Comparison of ENCODE assay signal across 29 mouse cellular contexts in genomic region chr12:36291346-36291745, GRCm38 (mm10). TPM values are rescaled to one million over a fixed set of nuclear protein-coding genes. Genes with fewer than 3 reads are reported as not detected.
DNase-seq lines count a peak whose midpoint lies in the region; ATAC-seq lines count a peak whose summit lies in the region.
"Had no signal": no experiment of that assay in that cellular context is flagged by ENCODE, and none has a peak within 500 bp of the region (broad histone marks: within the 10 kb centered on the region; RNA-seq: fewer than 3 reads in every experiment).

No protein-coding gene starts in this region.

- H3K36me3 ChIP-seq in forebrain, embryonic 13.5 days (ENCODE audit: poor library complexity, severe bottlenecking) = no peaks in the 10 kb centered on the region
- no peaks in the 10 kb centered on the region for H3K36me3 ChIP-seq in kidney, embryonic 15.5 days
- H3K36me3 ChIP-seq: embryonic facial prominence, embryonic 13.5 days; embryonic facial prominence, embryonic 15.5 days had no signal

- H3K9ac ChIP-seq in forebrain, embryonic 13.5 days = no peak overlapping the region
- no peak overlapping the region for H3K9ac ChIP-seq in kidney, embryonic 15.5 days
- H3K9ac ChIP-seq: embryonic facial prominence, embryonic 13.5 days; embryonic facial prominence, embryonic 15.5 days had no signal

- DNase-seq in heart, adult 11 months = peak; percentile 46
- DNase-seq in heart, postnatal 36 days = no peak
- DNase-seq in brain, adult 2 months (ENCODE audit: low read depth, low spot score) = peak; percentile 68
- DNase-seq: adrenal gland, adult 8-10 months; adrenal gland, postnatal 14 days; adrenal gland, postnatal 36 days; cerebellum, adult 11 months; cerebellum, adult 18-20 months; cerebellum, adult 8-10 months; cerebellum, adult 9-11 months; cerebellum, postnatal 36 days; embryo, embryonic 11 days had no signal

- no peak overlapping the region for H3K4me2 ChIP-seq in forebrain, embryonic 13.5 days
- no peak overlapping the region for H3K4me2 ChIP-seq in kidney, embryonic 15.5 days
- H3K4me2 ChIP-seq: embryonic facial prominence, embryonic 13.5 days; embryonic facial prominence, embryonic 15.5 days had no signal

- H3K27me3 ChIP-seq in forebrain, embryonic 13.5 days = no peaks in the 10 kb centered on the region
- no peaks in the 10 kb centered on the region for H3K27me3 ChIP-seq in kidney, embryonic 15.5 days
- H3K27me3 ChIP-seq: embryonic facial prominence, embryonic 13.5 days; embryonic facial prominence, embryonic 15.5 days; Patski had no signal

- 81% methylated on average over 6 of the region's 6 CpGs for WGBS in forebrain, embryonic 13.5 days
- 85% methylated on average over 6 of the region's 6 CpGs for WGBS in kidney, embryonic 15.5 days

- intact Hi-C loops in heart, postnatal 36 days (cut with DNase I) = no loop called here

- H3K27ac ChIP-seq in forebrain, embryonic 13.5 days = no peak overlapping the region
- H3K27ac ChIP-seq in kidney, embryonic 15.5 days = no peak overlapping the region
- H3K27ac ChIP-seq: embryonic facial prominence, embryonic 13.5 days; embryonic facial prominence, embryonic 15.5 days had no signal

- no peaks in the 10 kb centered on the region for H3K9me3 ChIP-seq in forebrain, embryonic 13.5 days (replicated peaks)
- no peaks in the 10 kb centered on the region for H3K9me3 ChIP-seq in kidney, embryonic 15.5 days (replicated peaks)
- H3K9me3 ChIP-seq: embryonic facial prominence, embryonic 13.5 days; embryonic facial prominence, embryonic 15.5 days had no signal

- no peak for ATAC-seq in forebrain, embryonic 13.5 days
- no peak for ATAC-seq in kidney, embryonic 15.5 days (replicated peaks; ENCODE audit: low FRiP score)
- ATAC-seq: activated CD4-positive, CD25-positive, alpha-beta regulatory T cell, adult 4 months; forebrain, embryonic 14.5 days; forebrain, embryonic 16.5 days; Patski had no signal

- H3K4me3 ChIP-seq in forebrain, embryonic 13.5 days = no peak overlapping the region
- H3K4me3 ChIP-seq in kidney, embryonic 15.5 days (replicated peaks) = no peak overlapping the region
- H3K4me3 ChIP-seq: embryonic facial prominence, embryonic 13.5 days; embryonic facial prominence, embryonic 15.5 days; erythroblast, embryonic 14.5 days had no signal

- no peaks in the 10 kb centered on the region for H3K4me1 ChIP-seq in forebrain, embryonic 13.5 days
- H3K4me1 ChIP-seq in kidney, embryonic 15.5 days = no peaks in the 10 kb centered on the region
- H3K4me1 ChIP-seq: embryonic facial prominence, embryonic 13.5 days; embryonic facial prominence, embryonic 15.5 days had no signal

RNA-seq across cellular contexts. Expression of gene Sostdc1, which starts 22.6 kb away (rescaled TPM):
- total RNA-seq in heart, postnatal 36 days (2021) = under 1 TPM; 0.39 to 0.43 TPM
- polyA plus RNA-seq in forebrain, embryonic 13.5 days (2015; fragmentation: Nextera tagmentation; extraction: Ambion mirVana) = 6.4 and 10.0 TPM in 2 replicates
- 98.6 and 101 TPM in 2 replicates for polyA plus RNA-seq in kidney, embryonic 15.5 days (2015; fragmentation: Nextera tagmentation; extraction: Ambion mirVana)
- total RNA-seq: common myeloid progenitor, adult 5-6 weeks; MEL had no signal
- polyA plus RNA-seq: C2C12; erythroblast, embryonic 14.5 days had no signal

RNA-seq across cellular contexts. Expression of gene Lrrc72, which starts 38.1 kb away (rescaled TPM):
- not detected for total RNA-seq in heart, postnatal 36 days (2021)
- not detected in 2 replicates for polyA plus RNA-seq in forebrain, embryonic 13.5 days (2015; fragmentation: Nextera tagmentation; extraction: Ambion mirVana)
- not detected in 2 replicates for polyA plus RNA-seq in kidney, embryonic 15.5 days (2015; fragmentation: Nextera tagmentation; extraction: Ambion mirVana)
- total RNA-seq: adrenal gland, adult 18-20 months; adrenal gland, adult 8-10 months; adrenal gland, postnatal 14 days; adrenal gland, postnatal 36 days; common myeloid progenitor, adult 5-6 weeks; ES-E14; MEL had no signal
- polyA plus RNA-seq: activated CD4-positive, CD25-positive, alpha-beta regulatory T cell, adult 4 months; brain, embryonic 14.5 days; C2C12; embryonic facial prominence, embryonic 11.5 days; embryonic facial prominence, embryonic 13.5 days; embryonic facial prominence, embryonic 15.5 days; erythroblast, embryonic 14.5 days; forebrain, embryonic 11.5 days; forebrain, embryonic 14.5 days; forebrain, embryonic 16.5 days; Patski had no signal

Comparison
In these comparisons a context has a peak if more than half of its experiments do, and no peak if none do; other contexts are left out.
1. DNase-seq: peak in heart, adult 11 months (single experiment) and brain, adult 2 months (single experiment); none in heart, postnatal 36 days (0 of 2).